Mouse (Mus musculus) spleen, adult 2 months (tissue): ENCODE results near the gene Pakap.

ENCODE experiments used
- CTCF ChIP-seq: fragments of 200-500 bp; IDR thresholded peaks from 2 replicates; pipeline ENCODE4 v1.5.1; 2011; ENCODE audit warnings: mild to moderate bottlenecking, inconsistent platforms; ENCODE audit not compliant: insufficient read depth, insufficient read length, insufficient replicate concordance; ENCODE audit errors: extremely low read depth
- POLR2A ChIP-seq: fragments of 200-500 bp; IDR thresholded peaks from 2 replicates; pipeline ENCODE4 v1.6.1; 2011; ENCODE audit warnings: low read depth, low read length, inconsistent platforms

DNA sequence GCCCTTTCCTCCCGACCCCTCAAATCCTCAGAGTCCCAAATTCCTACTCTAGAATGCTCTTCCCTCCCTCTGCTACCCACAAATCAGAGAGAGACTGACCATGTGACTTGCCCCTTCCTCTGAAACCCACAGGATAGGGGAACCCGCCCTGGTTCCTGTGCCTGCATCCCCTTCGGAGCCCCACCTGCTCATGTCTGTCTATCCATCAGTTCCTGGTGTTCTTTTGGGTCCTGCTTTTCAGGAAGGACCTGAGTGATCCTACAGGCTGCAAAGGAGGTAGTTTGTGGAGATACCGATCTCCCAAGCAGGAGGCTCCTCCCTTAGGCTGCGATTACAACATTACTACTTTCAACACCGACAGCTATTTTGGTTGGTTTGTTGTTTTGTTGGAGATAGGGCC is 340.9 kb downstream of the Pakap start:
- TF ChIP-seq CTCF: no peak
- TF ChIP-seq POLR2A: no peak
